In genomic region chr11:79788251-79788741, GRCm38 (mm10) we compare ENCODE assay signal across 13 mouse cellular contexts.
A peak's percentile ranks its signal among the peaks of the same experiment; 100 is the strongest.
DNase-seq lines count a peak whose midpoint lies in the region; TF ChIP-seq lines count a peak whose summit lies in the region.
"Had no signal": no experiment of that assay in that cellular context is flagged by ENCODE, and none has a peak within 500 bp of the region (broad histone marks: within the 10 kb centered on the region; RNA-seq: fewer than 3 reads in every experiment).

No protein-coding gene starts in this region.

- intact Hi-C loops in gastrocnemius, adult 2 months (cut with DNase I): no loop called here

- no peak; the same call in 1 of the 2 replicates for TF ChIP-seq CTCF in gastrocnemius, adult 2 months (IDR thresholded peaks at IDR 0.05)

- H3K9me3 ChIP-seq in embryonic facial prominence, embryonic 10.5 days: no peaks in the 10 kb centered on the region
- H3K9me3 ChIP-seq: liver, embryonic 15.5 days had no signal

- peaks cover 30% of the 10 kb centered on the region for H3K27me3 ChIP-seq in embryonic facial prominence, embryonic 10.5 days (replicated peaks; ENCODE audit: low read depth, poor library complexity, severe bottlenecking)

- H3K4me3 ChIP-seq in gastrocnemius, adult 2 months: peak overlapping the region; percentile 3; the same call in 1 of the 2 replicates
- no peak overlapping the region for H3K4me3 ChIP-seq in embryonic facial prominence, embryonic 10.5 days
- H3K4me3 ChIP-seq: erythroblast, embryonic 14.5 days; liver, embryonic 15.5 days had no signal

- H3K36me3 ChIP-seq in embryonic facial prominence, embryonic 10.5 days (replicated peaks): no peaks in the 10 kb centered on the region
- H3K36me3 ChIP-seq: liver, embryonic 15.5 days had no signal

- DNase-seq in gastrocnemius, adult 2 months: peak; percentile 70
- DNase-seq in gastrocnemius, postnatal 10 days: no peak
- DNase-seq in kidney, adult 11 months: peak; percentile 74
- DNase-seq in kidney, postnatal 10 days: no peak
- DNase-seq in embryonic facial prominence, embryonic 10.5 days (ENCODE audit: low spot score): no peak
- DNase-seq in kidney, postnatal 25 days: peak; percentile 35 to 74
- DNase-seq in cerebellum, adult 18-20 months: no peak
- DNase-seq in lung, adult 18-20 months: no peak
- DNase-seq: adrenal gland, postnatal 25 days; layer of hippocampus, adult 9-11 months; thymus, adult 18-20 months had no signal

- peaks cover 56% of the 10 kb centered on the region for H3K4me1 ChIP-seq in embryonic facial prominence, embryonic 10.5 days

- H3K27ac ChIP-seq in gastrocnemius, adult 2 months: peak overlapping the region; percentile 95
- H3K27ac ChIP-seq in embryonic facial prominence, embryonic 10.5 days (replicated peaks): peak overlapping the region; percentile 21; the same call in 1 of the 2 replicates
- H3K27ac ChIP-seq: liver, embryonic 15.5 days had no signal

- WGBS in embryonic facial prominence, embryonic 10.5 days: 84% methylated on average over 3 of the region's 3 CpGs

Comparison
In these comparisons a context has a peak if more than half of its experiments do, and no peak if none do; other contexts are left out.
1. DNase-seq: peak in gastrocnemius, adult 2 months (single experiment), kidney, adult 11 months (single experiment) and kidney, postnatal 25 days (2 of 2); none in gastrocnemius, postnatal 10 days (single experiment), kidney, postnatal 10 days (single experiment), embryonic facial prominence, embryonic 10.5 days (single experiment), cerebellum, adult 18-20 months (0 of 2) and lung, adult 18-20 months (0 of 2).